ENCODE assay signal across 34 mouse cellular contexts in genomic region chr17:50867297-50867696, GRCm38 (mm10).
"Had no signal": no experiment of that assay in that cellular context is flagged by ENCODE, and none has a peak within 500 bp of the region (broad histone marks: within the 10 kb centered on the region; RNA-seq: fewer than 3 reads in every experiment).

No protein-coding gene starts in this region.

- H3K36me3 ChIP-seq: heart, embryonic 12.5 days; heart, embryonic 13.5 days; heart, embryonic 15.5 days; hindbrain, embryonic 12.5 days; hindbrain, embryonic 13.5 days; hindbrain, embryonic 15.5 days; intestine, embryonic 15.5 days had no signal

- H3K4me3 ChIP-seq: heart, embryonic 12.5 days; heart, embryonic 13.5 days; heart, embryonic 15.5 days; hindbrain, embryonic 10.5 days; hindbrain, embryonic 12.5 days; hindbrain, embryonic 13.5 days; hindbrain, embryonic 15.5 days; intestine, embryonic 15.5 days; kidney, embryonic 15.5 days; layer of hippocampus, adult 2 months had no signal

- H3K27ac ChIP-seq: heart, embryonic 13.5 days; heart, embryonic 15.5 days; hindbrain, embryonic 10.5 days; hindbrain, embryonic 12.5 days; hindbrain, embryonic 13.5 days; hindbrain, embryonic 14.5 days; hindbrain, embryonic 15.5 days; hindbrain, postnatal 0 days; intestine, embryonic 15.5 days; kidney, embryonic 15.5 days; kidney, postnatal 0 days; layer of hippocampus, adult 2 months had no signal

- H3K4me2 ChIP-seq: heart, embryonic 11.5 days; heart, embryonic 12.5 days; heart, embryonic 13.5 days; heart, embryonic 15.5 days; hindbrain, embryonic 12.5 days; hindbrain, embryonic 13.5 days; hindbrain, embryonic 14.5 days; hindbrain, embryonic 15.5 days; intestine, embryonic 15.5 days; kidney, embryonic 15.5 days had no signal

- H3K27me3 ChIP-seq: heart, embryonic 12.5 days; heart, embryonic 13.5 days; heart, embryonic 15.5 days; hindbrain, embryonic 12.5 days; hindbrain, embryonic 13.5 days; hindbrain, embryonic 15.5 days; intestine, embryonic 15.5 days; kidney, embryonic 15.5 days had no signal

- H3K9ac ChIP-seq: heart, embryonic 12.5 days; heart, embryonic 13.5 days; heart, embryonic 15.5 days; hindbrain, embryonic 12.5 days; hindbrain, embryonic 13.5 days; hindbrain, embryonic 14.5 days; hindbrain, embryonic 15.5 days; intestine, embryonic 15.5 days; kidney, embryonic 15.5 days had no signal

- H3K4me1 ChIP-seq: heart, embryonic 12.5 days; heart, embryonic 13.5 days; heart, embryonic 15.5 days; hindbrain, embryonic 10.5 days; hindbrain, embryonic 12.5 days; hindbrain, embryonic 13.5 days; hindbrain, embryonic 15.5 days; intestine, embryonic 15.5 days; kidney, embryonic 15.5 days had no signal

- H3K9me3 ChIP-seq: heart, embryonic 12.5 days; heart, embryonic 13.5 days; heart, embryonic 15.5 days; hindbrain, embryonic 10.5 days; hindbrain, embryonic 12.5 days; hindbrain, embryonic 13.5 days; hindbrain, embryonic 15.5 days; intestine, embryonic 15.5 days; kidney, embryonic 15.5 days had no signal

- ATAC-seq: hindbrain, embryonic 16.5 days; hindbrain, postnatal 0 days; inflammation-experienced regulatory T-cells, adult 6 months; intestine, embryonic 15.5 days; intestine, embryonic 16.5 days; intestine, postnatal 0 days had no signal

- DNase-seq: heart, postnatal 10 days; heart, postnatal 14 days; heart, postnatal 36 days; heart, postnatal 4 days; kidney, adult 11 months; kidney, adult 18-20 months; kidney, adult 2 months; kidney, adult 8-10 months; kidney, adult 9 months; kidney, postnatal 10 days; kidney, postnatal 14 days; kidney, postnatal 25 days; kidney, postnatal 36 days; kidney, postnatal 4 days; layer of hippocampus, adult 9-11 months; layer of hippocampus, postnatal 36 days had no signal
